Mouse (Mus musculus) forebrain, postnatal 0 days (tissue): Measurements from ENCODE around the gene Naaladl2. TPM values are rescaled to one million over a fixed set of nuclear protein-coding genes. Genes with fewer than 3 reads are reported as not detected.

ENCODE experiments used
- ATAC-seq: fragments of 200-750 bp; cut with Nextera tagmentation; 2 replicates; pipeline ENCODE4 v1.8.0; 2017; ENCODE audit warnings: mild to moderate bottlenecking, moderate library complexity
- DNase-seq: peaks from one replicate; pipeline ENCODE4 v3.0.0-alpha.2; 2015
- H3K27ac ChIP-seq: fragments of 300-500 bp; sonication (generic); 2 replicates; pipeline ENCODE4 v1.5.1; 2014; ENCODE audit warnings: low read depth, mild to moderate bottlenecking, antibody characterized with exemption, low read length, moderate library complexity, mixed read lengths
- H3K27me3 ChIP-seq: fragments of 300-500 bp; sonication (generic); 2 replicates; pipeline ENCODE4 v1.6.1; 2014; ENCODE audit warnings: mild to moderate bottlenecking, low read length, mixed read lengths; ENCODE audit not compliant: insufficient read depth
- H3K36me3 ChIP-seq: fragments of 300-500 bp; sonication (generic); 2 replicates; pipeline ENCODE4 v1.6.1; 2014; ENCODE audit warnings: mild to moderate bottlenecking, moderate library complexity; ENCODE audit not compliant: insufficient read depth
- H3K4me1 ChIP-seq: fragments of 300-500 bp; sonication (generic); 2 replicates; pipeline ENCODE4 v1.6.1; 2014; ENCODE audit warnings: antibody characterized with exemption; ENCODE audit not compliant: insufficient read depth
- H3K4me2 ChIP-seq: fragments of 300-500 bp; sonication (generic); 2 replicates; pipeline ENCODE4 v1.6.1; 2014; ENCODE audit warnings: low read depth, mild to moderate bottlenecking, moderate library complexity
- H3K4me3 ChIP-seq: fragments of 300-500 bp; sonication (generic); 2 replicates; pipeline ENCODE4 v1.5.1; 2014; ENCODE audit warnings: low read depth, low read length, mixed read lengths
- H3K9ac ChIP-seq: fragments of 300-500 bp; sonication (generic); 2 replicates; pipeline ENCODE4 v1.6.1; 2014; ENCODE audit warnings: mild to moderate bottlenecking
- H3K9me3 ChIP-seq: fragments of 300-500 bp; sonication (generic); 2 replicates; pipeline ENCODE4 v1.6.1; 2016; ENCODE audit warnings: low read length
- CTCF ChIP-seq: sonication (generic); IDR thresholded peaks from 2 replicates; pipeline ENCODE4 v1.5.1; 2016; ENCODE audit warnings: antibody characterized with exemption, control low read depth, low read depth
- WGBS: fragments of 180-500 bp; shearing (Covaris S2); extraction: QIAGEN DNeasy Blood & Tissue Kit; methylation state at CpG from one replicate; pipeline ENCODE4 v1.1.7; 2014; 5-methylcytosine and 5-hydroxymethylcytosine counted together
- polyA plus RNA-seq: library from polyadenylated mRNA; unstranded; fragments of >200 nt; fragmentation: Nextera tagmentation; extraction: Ambion mirVana; gene quantifications from 2 replicates; pipeline ENCODE4 v1.2.1, GENCODE M21; 2015
- total RNA-seq: library from RNA; depleted of rRNA; stranded (reverse); fragments of >200 nt; gene quantifications from 2 replicates; pipeline ENCODE4 v1.2.3, GENCODE M21; 2014

Gene Naaladl2
- total and polyA plus RNA-seq, 2 experiments from 2014 or later, result 0.65 to 1.4 TPM

DNA sequence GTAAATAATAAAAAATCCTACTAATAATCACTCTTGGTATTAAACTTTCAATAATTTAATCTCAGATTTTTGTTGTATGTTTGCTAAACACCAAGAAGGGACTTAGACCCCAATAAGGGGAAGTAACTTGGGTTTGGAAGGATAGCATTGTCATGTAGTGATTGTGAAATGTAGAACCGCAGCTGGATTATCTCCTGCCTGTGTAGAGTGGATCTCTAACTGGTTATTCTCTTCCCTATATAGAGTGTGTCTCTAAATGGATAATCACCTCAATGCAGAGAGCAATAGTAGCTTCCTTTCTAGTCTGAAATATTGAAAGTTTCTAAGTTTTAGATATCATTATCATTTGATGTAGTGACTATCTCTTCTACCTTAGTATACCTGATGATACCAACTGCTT, 1001.3 kb downstream of the Naaladl2 start:
- Histone ChIP-seq H3K9me3 (no peaks in the 10 kb centered on the region), H3K4me3 (no peak overlapping the region), H3K27me3 (no peaks in the 10 kb centered on the region), H3K36me3 (no peaks in the 10 kb centered on the region), H3K27ac (no peak overlapping the region), H3K4me1 (no peaks in the 10 kb centered on the region), H3K4me2 (no peak overlapping the region), H3K9ac (no peak overlapping the region)
- no peak for TF ChIP-seq CTCF
- DNase-seq, result no peak
- ATAC-seq, result no peak
- WGBS, result 92% methylated on average over 1 of the region's 1 CpGs

DNA sequence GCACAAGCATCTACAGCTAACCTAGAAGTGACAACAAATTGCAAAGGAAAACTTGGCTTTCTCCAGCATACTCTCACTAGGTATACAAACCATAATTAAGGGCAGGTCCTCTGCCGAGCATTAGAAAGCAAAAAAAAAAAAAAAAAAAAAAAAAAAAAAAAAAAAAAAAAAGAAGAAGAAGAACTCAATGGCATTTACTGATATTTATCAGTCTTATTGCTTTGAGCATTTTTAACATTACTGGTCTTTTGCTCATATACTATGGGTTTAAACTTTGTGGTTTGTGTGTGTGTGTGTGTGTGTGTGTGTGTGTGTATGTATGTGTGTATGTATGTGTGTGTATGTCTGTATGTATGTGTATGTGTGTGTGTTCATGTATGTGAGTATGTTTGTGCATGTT, 1006.1 kb downstream of the Naaladl2 start:
- WGBS, result 88% methylated on average over 1 of the region's 1 CpGs

GRCm38 (mm10) chr3:24126200-24126599, 1017.9 kb downstream of the Naaladl2 start:
- TF ChIP-seq CTCF, result no peak
- Histone ChIP-seq H3K4me2 (no peak overlapping the region), H3K27me3 (no peaks in the 10 kb centered on the region), H3K9me3 (no peaks in the 10 kb centered on the region), H3K36me3 (no peaks in the 10 kb centered on the region), H3K4me1 (no peaks in the 10 kb centered on the region), H3K4me3 (no peak overlapping the region), H3K27ac (no peak overlapping the region), H3K9ac (no peak overlapping the region)
- ATAC-seq, result no peak
- 91% methylated on average over 1 of the region's 1 CpGs for WGBS
- no peak for DNase-seq

More for the DNA sequence above, 1006.1 kb downstream of the Naaladl2 start:
- no peaks in the 10 kb centered on the region for H3K9me3 ChIP-seq
- H3K9ac ChIP-seq, result no peak overlapping the region
- DNase-seq (no peak), ATAC-seq (no peak)
- H3K27me3 ChIP-seq, result no peaks in the 10 kb centered on the region
- no peak for TF ChIP-seq CTCF
- H3K4me2 ChIP-seq, result no peak overlapping the region
- H3K27ac ChIP-seq, result no peak overlapping the region
- no peak overlapping the region for H3K4me3 ChIP-seq
- H3K4me1 ChIP-seq, result no peaks in the 10 kb centered on the region
- H3K36me3 ChIP-seq, result no peaks in the 10 kb centered on the region

DNA sequence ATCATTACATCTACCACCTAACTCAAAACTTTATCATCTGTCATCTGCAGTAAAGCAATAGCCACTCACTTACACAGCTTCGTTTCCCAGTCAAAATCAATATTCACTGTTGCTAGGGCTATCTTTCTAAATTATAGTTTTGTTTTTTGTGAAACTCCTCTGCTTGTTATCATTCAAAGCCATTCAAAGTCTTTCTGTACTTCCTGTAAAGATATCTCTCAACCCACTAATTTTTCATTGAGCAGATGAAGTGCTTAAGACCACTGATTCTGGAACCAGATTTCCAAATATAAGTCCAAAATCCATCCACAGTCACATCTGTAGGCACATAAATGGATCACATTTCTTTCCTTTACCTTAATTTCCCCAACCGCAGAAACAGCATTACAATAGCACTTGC, 1020.0 kb downstream of the Naaladl2 start:
- Histone ChIP-seq H3K36me3 (no peaks in the 10 kb centered on the region), H3K9me3 (no peaks in the 10 kb centered on the region), H3K4me3 (no peak overlapping the region), H3K4me1 (no peaks in the 10 kb centered on the region), H3K27me3 (no peaks in the 10 kb centered on the region), H3K9ac (no peak overlapping the region), H3K27ac (no peak overlapping the region), H3K4me2 (no peak overlapping the region)
- 81% methylated on average over 2 of the region's 2 CpGs for WGBS
- ATAC-seq (no peak), DNase-seq (no peak)
- TF ChIP-seq CTCF, result no peak

GRCm38 (mm10) chr3:24118136-24118535, 1025.9 kb downstream of the Naaladl2 start:
- H3K4me3 ChIP-seq, result no peak overlapping the region
- H3K9ac ChIP-seq, result no peak overlapping the region
- DNase-seq (no peak), ATAC-seq (no peak)
- no peaks in the 10 kb centered on the region for H3K27me3 ChIP-seq
- no peaks in the 10 kb centered on the region for H3K9me3 ChIP-seq
- H3K36me3 ChIP-seq, result no peaks in the 10 kb centered on the region
- H3K4me2 ChIP-seq, result no peak overlapping the region
- 92% methylated on average over 6 of the region's 6 CpGs for WGBS
- H3K4me1 ChIP-seq, result no peaks in the 10 kb centered on the region
- no peak for TF ChIP-seq CTCF
- no peak overlapping the region for H3K27ac ChIP-seq

- no peaks in the 10 kb centered on the region for H3K9me3 ChIP-seq
- no peak for DNase-seq
These were observed 1029.2 kb downstream of the Naaladl2 start for GRCm38 (mm10) chr3:24114849-24115248.

DNA sequence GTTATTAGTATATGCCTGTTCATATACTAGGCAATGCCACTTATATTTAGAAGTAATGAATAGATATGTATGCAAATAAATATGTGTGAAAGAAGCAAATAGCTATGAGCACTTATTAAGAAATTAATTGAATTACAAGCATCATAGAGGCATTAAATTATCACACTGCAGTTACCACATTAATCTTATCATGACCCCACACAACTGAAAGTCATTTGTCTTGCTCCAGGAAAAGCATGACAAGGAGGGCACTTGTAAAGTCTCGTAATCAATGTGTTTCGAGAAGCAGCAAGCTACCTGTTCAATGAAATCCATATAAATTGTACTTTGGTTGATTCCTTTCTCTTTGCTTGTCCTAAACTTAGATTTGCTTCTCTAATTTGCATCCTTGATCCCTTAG, 1030.7 kb downstream of the Naaladl2 start:
- no peak for ATAC-seq

More at GRCm38 (mm10) chr3:24114849-24115248, 1029.2 kb downstream of the Naaladl2 start:
- Histone ChIP-seq H3K27ac (no peak overlapping the region), H3K4me1 (no peaks in the 10 kb centered on the region), H3K36me3 (no peaks in the 10 kb centered on the region), H3K4me2 (no peak overlapping the region), H3K4me3 (no peak overlapping the region), H3K9ac (no peak overlapping the region), H3K27me3 (no peaks in the 10 kb centered on the region)
- no peak for ATAC-seq
- 92% methylated on average over 3 of the region's 3 CpGs for WGBS
- TF ChIP-seq CTCF, result no peak

DNA sequence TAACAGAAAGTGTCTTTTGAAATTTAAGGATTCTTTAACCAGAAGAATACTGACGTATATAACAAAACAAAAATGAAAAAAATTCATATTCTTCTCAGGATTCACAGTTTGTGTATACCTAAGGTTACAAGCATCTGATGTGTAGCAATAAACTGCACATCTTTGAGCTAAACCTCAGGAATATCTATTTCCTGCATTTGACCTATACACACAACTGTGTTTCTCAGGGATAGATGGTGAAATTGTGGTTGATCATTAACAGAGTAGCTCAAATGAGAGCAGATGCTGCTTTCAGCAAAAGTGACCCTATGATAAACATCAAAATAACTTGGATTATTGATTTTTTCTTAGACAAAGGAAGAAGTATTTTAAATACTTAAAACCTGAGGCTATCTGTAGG, 1037.7 kb downstream of the Naaladl2 start:
- Histone ChIP-seq H3K4me3 (no peak overlapping the region), H3K4me1 (no peaks in the 10 kb centered on the region), H3K9ac (no peak overlapping the region), H3K9me3 (no peaks in the 10 kb centered on the region), H3K4me2 (no peak overlapping the region), H3K27me3 (no peaks in the 10 kb centered on the region), H3K27ac (no peak overlapping the region), H3K36me3 (no peaks in the 10 kb centered on the region)
- DNase-seq, result no peak
- WGBS, result 94% methylated on average over 1 of the region's 1 CpGs
- no peak for ATAC-seq
- TF ChIP-seq CTCF, result no peak

More for the DNA sequence above, 1030.7 kb downstream of the Naaladl2 start:
- H3K4me3 ChIP-seq, result no peak overlapping the region
- H3K4me2 ChIP-seq, result no peak overlapping the region
- no peaks in the 10 kb centered on the region for H3K4me1 ChIP-seq
- no peak overlapping the region for H3K27ac ChIP-seq
- H3K36me3 ChIP-seq, result no peaks in the 10 kb centered on the region
- H3K27me3 ChIP-seq, result no peaks in the 10 kb centered on the region
- H3K9me3 ChIP-seq, result no peaks in the 10 kb centered on the region
- no peak overlapping the region for H3K9ac ChIP-seq
- WGBS, result 92% methylated on average over 2 of the region's 2 CpGs
- no peak for TF ChIP-seq CTCF
- no peak for DNase-seq
